Mouse (Mus musculus): Measurements from ENCODE around the gene Tesc.

DNA sequence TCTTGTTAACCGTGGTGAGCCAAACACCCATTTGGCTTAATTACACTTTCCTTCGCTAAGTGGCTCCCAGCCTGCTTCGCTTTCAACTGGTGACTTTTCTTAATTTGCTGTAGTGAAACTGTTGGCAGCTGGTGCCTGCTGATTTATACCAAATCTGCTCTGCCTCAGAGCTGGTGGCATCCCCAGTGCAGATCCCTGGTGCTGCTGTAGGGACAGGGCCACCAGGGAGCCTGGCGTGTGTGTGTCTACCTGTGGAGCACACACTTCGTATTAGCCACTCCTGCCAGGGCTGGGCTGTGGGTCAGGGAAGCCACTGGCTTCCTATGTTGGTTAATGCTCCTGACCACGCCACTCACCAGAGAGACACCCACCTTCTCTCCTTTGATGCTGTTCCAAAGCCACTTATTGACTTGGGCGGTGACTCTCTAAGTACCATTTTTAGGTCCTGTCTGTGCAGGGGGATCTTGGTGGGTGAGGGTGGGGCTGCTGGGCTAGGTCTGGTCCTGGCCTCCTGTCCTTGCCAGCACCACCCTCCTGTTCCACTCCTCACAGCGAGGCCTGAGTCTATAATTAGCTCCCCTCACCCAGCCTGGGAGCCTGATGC is 30.1 kb downstream of the Tesc start:
- TF ChIP-seq GATA1 (IDR thresholded peaks at IDR 0.05; ENCODE audit: borderline replicate concordance, low read length) (no peak), CTCF (IDR thresholded peaks at IDR 0.05; ENCODE audit: low read depth, low read length) (no peak), GATA2 (IDR thresholded peaks at IDR 0.05; ENCODE audit: borderline replicate concordance, low read depth, low read length) (no peak), TAL1 (conservative IDR thresholded peaks at IDR 0.05; ENCODE audit: low read depth, low read length) (no peak)
